Mouse (Mus musculus) lung, postnatal 0 days (tissue): ENCODE results near the gene Cd247.

ENCODE experiments used
- CTCF ChIP-seq: IDR thresholded peaks from 2 replicates; pipeline ENCODE4 v1.5.1; 2016; ENCODE audit warnings: antibody characterized with exemption, mild to moderate bottlenecking
- EP300 ChIP-seq: IDR thresholded peaks from 2 replicates; pipeline ENCODE4 v1.6.1; 2016; ENCODE audit warnings: antibody characterized with exemption, mild to moderate bottlenecking, control low read depth

DNA sequence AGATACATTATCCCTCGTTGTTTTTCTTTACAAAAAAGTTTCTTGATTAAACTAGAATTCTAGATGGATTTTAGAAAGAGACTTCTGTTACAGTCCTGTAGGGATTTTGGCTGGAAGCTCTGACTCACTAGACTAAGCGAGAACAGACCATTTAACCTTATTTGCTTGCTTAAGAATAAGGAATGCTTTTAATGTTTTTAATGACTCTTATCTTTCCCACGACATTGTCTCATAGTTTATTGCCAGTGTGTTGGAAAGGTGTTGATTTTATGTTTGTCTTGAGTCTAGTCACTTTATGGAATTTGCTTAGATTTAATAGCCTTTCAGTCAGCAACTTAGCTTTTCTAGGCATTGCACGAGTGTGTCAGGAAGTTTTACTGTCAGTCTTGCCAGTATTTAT, 33.3 kb upstream of the Cd247 start:
- TF ChIP-seq CTCF (no peak), EP300 (no peak)
